Mouse (Mus musculus) CH12.LX (cell line): ENCODE results near the gene Zeb2.

Source experiments
- CTCF ChIP-seq, 2 experiments: IDR thresholded peaks in 1 of 2; conservative IDR thresholded peaks in 1 of 2; 2 replicates each; pipeline ENCODE4 v1.5.1; 2011 to 2012; ENCODE audit warnings: low read depth in 2 of 2, low read length in 2 of 2, improper control_type of control experiment in 1 of 2, inconsistent platforms in 1 of 2, mild to moderate bottlenecking in 1 of 2, moderate library complexity in 1 of 2
- KAT2A ChIP-seq: IDR thresholded peaks from 2 replicates; pipeline ENCODE4 v1.6.1; 2012; ENCODE audit warnings: low read length, improper control_type of control experiment, inconsistent platforms; ENCODE audit not compliant: insufficient replicate concordance
- MYC ChIP-seq: IDR thresholded peaks from 2 replicates; pipeline ENCODE4 v1.6.1; 2011; ENCODE audit warnings: low read depth, mild to moderate bottlenecking, improper control_type of control experiment, low read length
- SMC3 ChIP-seq: IDR thresholded peaks from 2 replicates; pipeline ENCODE4 v1.6.1; 2011; ENCODE audit warnings: low read depth, low read length, improper control_type of control experiment
- TCF12 ChIP-seq: IDR thresholded peaks from 2 replicates; pipeline ENCODE4 v1.6.1; 2014; ENCODE audit warnings: low read depth, mild to moderate bottlenecking, inconsistent platforms, low read length, improper control_type of control experiment
- ZKSCAN1 ChIP-seq: IDR thresholded peaks from 2 replicates; pipeline ENCODE4 v1.6.1; 2012; ENCODE audit warnings: low read depth, inconsistent platforms, low read length, improper control_type of control experiment, borderline replicate concordance

- no peak for TF ChIP-seq ZKSCAN1
- no peak for TF ChIP-seq CTCF (conservative IDR thresholded peaks at IDR 0.05 in 1 of 2, IDR thresholded peaks at IDR 0.05 in 1 of 2; ENCODE audit: low read depth in 2 of 2, low read length in 2 of 2)
- 0 out of 2 replicates have a peak, but pooled peaks have one; percentile 35 for TF ChIP-seq MYC
- TF ChIP-seq KAT2A, result no peak
- no peak for TF ChIP-seq SMC3
- no peak; the same call in 1 of the 2 replicates for TF ChIP-seq TCF12
Observed at GRCm38 (mm10) chr2:45115720-45116495, 1.3 kb downstream of the Zeb2 start.
